Mouse (Mus musculus): ENCODE measurements around the gene Slc9a3r1.

Gene Slc9a3r1

GRCm38 (mm10) chr11:115162832-115163480 lies at the start of gene Slc9a3r1:
TSS of gene Slc9a3r1 (plus strand) at chr11:115163341.
- DNase-seq (ENCODE audit: low spot score in 2 of 2): peak; percentile 98 to 99

GRCm38 (mm10) chr11:115119409-115119808 lies 43.7 kb upstream of the Slc9a3r1 start:
- no peak for DNase-seq (ENCODE audit: low spot score in 2 of 2)

- DNase-seq (ENCODE audit: low spot score in 2 of 2): no peak
These were observed 34.7 kb upstream of the Slc9a3r1 start for GRCm38 (mm10) chr11:115128483-115128882.

GRCm38 (mm10) chr11:115129508-115130126 lies 33.5 kb upstream of the Slc9a3r1 start:
- no peak for DNase-seq (ENCODE audit: low spot score in 2 of 2)

- DNase-seq (ENCODE audit: low spot score in 2 of 2): peak in 1 of 2 experiments; percentile 49
These were observed 31.3 kb upstream of the Slc9a3r1 start for GRCm38 (mm10) chr11:115131768-115132381.

- DNase-seq (ENCODE audit: low spot score in 2 of 2): peak; percentile 38 to 76
These were observed 29.3 kb upstream of the Slc9a3r1 start, which contains the start of gene Cd300lf for GRCm38 (mm10) chr11:115133800-115134199. TSS of gene Cd300lf (minus strand) at chr11:115133992.

- DNase-seq (ENCODE audit: low spot score in 2 of 2): no peak
These were observed 24.4 kb upstream of the Slc9a3r1 start for GRCm38 (mm10) chr11:115138597-115139262.

GRCm38 (mm10) chr11:115141970-115142369 lies 21.2 kb upstream of the Slc9a3r1 start:
- DNase-seq (ENCODE audit: low spot score in 2 of 2): no peak

- DNase-seq (ENCODE audit: low spot score in 2 of 2): peak in 1 of 2 experiments; percentile 46
These were observed 15.3 kb upstream of the Slc9a3r1 start for GRCm38 (mm10) chr11:115147813-115148212.

- DNase-seq (ENCODE audit: low spot score in 2 of 2): no peak
These were observed 12.3 kb upstream of the Slc9a3r1 start for GRCm38 (mm10) chr11:115150741-115151254.

- no peak for DNase-seq (ENCODE audit: low spot score in 2 of 2)
These were observed 11.2 kb upstream of the Slc9a3r1 start for GRCm38 (mm10) chr11:115151755-115152429.

- peak in 1 of 2 experiments; percentile 59 for DNase-seq (ENCODE audit: low spot score in 2 of 2)
These were observed 10.1 kb upstream of the Slc9a3r1 start for GRCm38 (mm10) chr11:115153088-115153487.

- peak; percentile 84 to 91 for DNase-seq (ENCODE audit: low spot score in 2 of 2)
These were observed 9.3 kb upstream of the Slc9a3r1 start for GRCm38 (mm10) chr11:115153699-115154292.

GRCm38 (mm10) chr11:115155053-115155634 lies 8.0 kb upstream of the Slc9a3r1 start:
- peak in 1 of 2 experiments; percentile 63 for DNase-seq (ENCODE audit: low spot score in 2 of 2)

GRCm38 (mm10) chr11:115157933-115158719 lies 5.0 kb upstream of the Slc9a3r1 start:
- DNase-seq (ENCODE audit: low spot score in 2 of 2): peak; percentile 66 to 79

- DNase-seq (ENCODE audit: low spot score in 2 of 2): peak; percentile 78 to 91
These were observed 2.9 kb upstream of the Slc9a3r1 start for GRCm38 (mm10) chr11:115160016-115160797.

GRCm38 (mm10) chr11:115160883-115161577 lies 2.1 kb upstream of the Slc9a3r1 start:
- peak; percentile 79 to 96 for DNase-seq (ENCODE audit: low spot score in 2 of 2)

- no peak for DNase-seq (ENCODE audit: low spot score in 2 of 2)
These were observed 1.4 kb upstream of the Slc9a3r1 start for GRCm38 (mm10) chr11:115161578-115162204.

All from spleen, postnatal 4 days (tissue).